Mouse (Mus musculus) spleen, adult 2 months (tissue): ENCODE results near the gene Ctla2b. TPM values are rescaled to one million over a fixed set of nuclear protein-coding genes. Genes with fewer than 3 reads are reported as not detected.
A peak's percentile ranks its signal among the peaks of the same experiment; 100 is the strongest.

ENCODE experiments used
- DNase-seq, 2 experiments: peaks; one replicate each; pipeline versions ENCODE4 v3.0.0 to v3.0.0-alpha.2; 2012 to 2021; ENCODE audit warnings: low spot score in 2 of 2, low read depth in 1 of 2
- H3K27ac ChIP-seq: fragments of 200-500 bp; 2 replicates; pipeline ENCODE4 v1.5.1; 2012; ENCODE audit warnings: low read length, inconsistent platforms; ENCODE audit not compliant: insufficient read depth
- H3K27me3 ChIP-seq: fragments of 200-500 bp; 2 replicates; pipeline ENCODE4 v1.6.1; 2012; ENCODE audit warnings: mild to moderate bottlenecking, moderate library complexity, low read length, inconsistent platforms; ENCODE audit not compliant: control insufficient read depth, insufficient read depth
- H3K36me3 ChIP-seq: fragments of 200-500 bp; 2 replicates; pipeline ENCODE4 v1.6.1; 2012; ENCODE audit warnings: mild to moderate bottlenecking, low read length, inconsistent platforms; ENCODE audit not compliant: control insufficient read depth, insufficient read depth
- H3K4me1 ChIP-seq: fragments of 200-500 bp; 2 replicates; pipeline ENCODE4 v1.6.1; 2011; ENCODE audit warnings: inconsistent platforms; ENCODE audit not compliant: control insufficient read depth, insufficient read depth, insufficient read length
- H3K4me3 ChIP-seq: fragments of 200-500 bp; 2 replicates; pipeline ENCODE4 v1.5.1; 2011; ENCODE audit warnings: mild to moderate bottlenecking, inconsistent platforms; ENCODE audit not compliant: insufficient read depth, insufficient read length; ENCODE audit errors: extremely low read depth
- CTCF ChIP-seq: fragments of 200-500 bp; IDR thresholded peaks from 2 replicates; pipeline ENCODE4 v1.5.1; 2011; ENCODE audit warnings: mild to moderate bottlenecking, inconsistent platforms; ENCODE audit not compliant: insufficient read depth, insufficient read length, insufficient replicate concordance; ENCODE audit errors: extremely low read depth
- POLR2A ChIP-seq: fragments of 200-500 bp; IDR thresholded peaks from 2 replicates; pipeline ENCODE4 v1.6.1; 2011; ENCODE audit warnings: low read depth, low read length, inconsistent platforms
- WGBS: fragments of 180-500 bp; shearing (Covaris S2); methylation state at CpG from one replicate; pipeline ENCODE4 v1.1.7; 2018; 5-methylcytosine and 5-hydroxymethylcytosine counted together
- polyA plus RNA-seq: library from polyadenylated mRNA; depleted of rRNA; stranded (reverse); fragments of >200 nt; gene quantifications from 2 replicates; pipeline ENCODE4 v1.2.3, GENCODE M21; 2012; rRNA removed

Ctla2b gene
- polyA plus RNA-seq, 1 experiment = 2.8 TPM

DNA sequence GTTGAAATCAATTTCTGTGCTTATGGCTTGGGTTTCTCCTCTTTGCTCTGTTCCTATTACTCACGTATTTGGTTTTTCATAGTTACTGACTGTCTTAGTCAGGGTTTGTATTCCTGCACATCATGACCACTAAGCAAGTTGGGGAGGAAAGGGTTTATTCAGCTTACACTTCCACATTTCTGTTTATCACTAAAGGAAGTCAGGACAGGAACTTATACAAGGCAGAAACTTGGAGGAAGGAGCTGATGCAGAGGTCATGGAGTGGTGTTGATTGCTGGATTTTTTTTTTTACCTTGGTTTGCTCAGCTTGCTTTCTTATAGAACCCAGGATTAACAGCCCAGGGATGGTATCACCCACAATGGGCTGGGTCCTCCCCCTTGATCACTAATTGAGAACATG, 4.9 kb downstream of the Ctla2b start:
- no peak for DNase-seq
- Histone ChIP-seq H3K4me3 (no peak overlapping the region), H3K27ac (no peak overlapping the region), H3K4me1 (no peaks in the 10 kb centered on the region), H3K27me3 (no peaks in the 10 kb centered on the region), H3K36me3 (no peaks in the 10 kb centered on the region)
- TF ChIP-seq POLR2A (no peak), CTCF (no peak)
- 63% methylated on average over 1 of the region's 1 CpGs for WGBS

GRCm38 (mm10) chr13:60864281-60864680, 33.0 kb downstream of the Ctla2b start, which contains the start of gene 4930486L24Rik:
Gene 4930486L24Rik (minus strand): TSS chr13:60864475.
- H3K27me3 ChIP-seq = no peaks in the 10 kb centered on the region
- 47% methylated on average over 1 of the region's 1 CpGs for WGBS
- no peaks in the 10 kb centered on the region for H3K4me1 ChIP-seq
- no peak within 1 kb of the TSS for H3K27ac ChIP-seq
- DNase-seq = no peak
- TF ChIP-seq CTCF (no peak), POLR2A (no peak)
- H3K36me3 ChIP-seq = no peaks in the 10 kb centered on the region
- no peak within 1 kb of the TSS for H3K4me3 ChIP-seq

GRCm38 (mm10) chr13:60848241-60849120, 48.8 kb downstream of the Ctla2b start:
- Histone ChIP-seq H3K4me3 (no peak overlapping the region), H3K4me1 (peaks cover 2% of the 10 kb centered on the region; the same call in 1 of the 2 replicates), H3K27me3 (no peaks in the 10 kb centered on the region), H3K36me3 (no peaks in the 10 kb centered on the region), H3K27ac (peak overlapping the region; percentile 86)
- peak in 1 of 2 experiments; percentile 54 for DNase-seq
- no peak for TF ChIP-seq CTCF
- TF ChIP-seq POLR2A = no peak
- WGBS = 64% methylated on average over 4 of the region's 4 CpGs

Other genes starting within 250 kb of the Ctla2b start
- gene BC051665, start 111.1 kb downstream of the Ctla2b start, polyA plus RNA-seq = not detected in 2 replicates
- not detected in 2 replicates for gene Ctsll3, start 94.6 kb downstream of the Ctla2b start, polyA plus RNA-seq
- 0.20 and 0.68 TPM in 2 replicates for gene 4930486L24Rik, start 33.0 kb downstream of the Ctla2b start, polyA plus RNA-seq
- gene Gm49392, start 553 bp downstream of the Ctla2b start, polyA plus RNA-seq = 0.25 and 0.42 TPM in 2 replicates
- gene Tpbpb, start 7.4 kb upstream of the Ctla2b start, polyA plus RNA-seq = not detected in 2 replicates
- not detected in 2 replicates for gene Gm49393, start 38.1 kb upstream of the Ctla2b start, polyA plus RNA-seq
- gene Gm49391, start 39.1 kb upstream of the Ctla2b start, polyA plus RNA-seq = 1.4 and 2.3 TPM in 2 replicates
- gene Ctla2a, start 39.2 kb upstream of the Ctla2b start, polyA plus RNA-seq = 12.0 and 13.4 TPM in 2 replicates
- gene Tpbpa, start 44.5 kb upstream of the Ctla2b start, polyA plus RNA-seq = not detected in 2 replicates
- not detected in 2 replicates for gene Ctsj, start 108.5 kb upstream of the Ctla2b start, polyA plus RNA-seq
- not detected in 2 replicates for gene Ctsq, start 143.2 kb upstream of the Ctla2b start, polyA plus RNA-seq